Mouse (Mus musculus) embryo, embryonic 11.5 days (tissue): ENCODE data around the gene Mss51.

Experiments
- DNase-seq: peaks from one replicate; pipeline ENCODE4 v3.0.0-alpha.2; 2012; ENCODE audit warnings: low read depth, low spot score

Gene Mss51

GRCm38 (mm10) chr14:20451765-20452331, 44.9 kb downstream of the Mss51 start, which contains the start of gene Cfap70:
Gene Cfap70, minus strand, starts transcription at chr14:20452226.
- DNase-seq = peak; percentile 41

GRCm38 (mm10) chr14:20451302-20451701, 45.4 kb downstream of the Mss51 start:
- DNase-seq = no peak

- DNase-seq = no peak
Measured at GRCm38 (mm10) chr14:20447209-20447608, 49.5 kb downstream of the Mss51 start.

GRCm38 (mm10) chr14:20442252-20442651, 54.4 kb downstream of the Mss51 start:
- DNase-seq = no peak

- no peak for DNase-seq
Measured at GRCm38 (mm10) chr14:20436976-20437375, 59.7 kb downstream of the Mss51 start.
